Mouse (Mus musculus) kidney, embryonic 16.5 days (tissue): ENCODE data around the gene Flcn. TPM values are rescaled to one million over a fixed set of nuclear protein-coding genes. Genes with fewer than 3 reads are reported as not detected.
A peak's percentile ranks its signal among the peaks of the same experiment; 100 is the strongest.
"Not testable (repeated sequence)": the region's sequence is repeated elsewhere in the genome, so short reads cannot be mapped to it uniquely, and the experiment has no call there.

Experiments
- ATAC-seq: fragments of 200-750 bp; cut with Nextera tagmentation; 2 replicates; pipeline ENCODE4 v1.8.0; 2017; ENCODE audit warnings: moderate TSS enrichment; ENCODE audit not compliant: low FRiP score, low TSS enrichment
- H3K27ac ChIP-seq: fragments of 300-500 bp; sonication (generic); 2 replicates; pipeline ENCODE4 v1.5.1; 2014; ENCODE audit warnings: low read length
- H3K27me3 ChIP-seq: fragments of 300-500 bp; sonication (generic); 2 replicates; pipeline ENCODE4 v1.6.1; 2014; ENCODE audit warnings: low read length, control low read depth, mixed read lengths; ENCODE audit not compliant: insufficient read depth
- H3K36me3 ChIP-seq: fragments of 300-500 bp; sonication (generic); 2 replicates; pipeline ENCODE4 v1.6.1; 2014; ENCODE audit warnings: low read length, control low read depth, mixed read lengths; ENCODE audit not compliant: insufficient read depth
- H3K4me1 ChIP-seq: fragments of 300-500 bp; sonication (generic); 2 replicates; pipeline ENCODE4 v1.6.1; 2014; ENCODE audit warnings: low read length, control low read depth, mixed read lengths; ENCODE audit not compliant: insufficient read depth
- H3K4me2 ChIP-seq: fragments of 300-500 bp; sonication (generic); replicated peaks from 2 replicates; pipeline ENCODE4 v1.6.1; 2014; ENCODE audit warnings: low read depth, low read length
- H3K4me3 ChIP-seq: fragments of 300-500 bp; sonication (generic); 2 replicates; pipeline ENCODE4 v1.5.1; 2014; ENCODE audit warnings: mild to moderate bottlenecking, low read length
- H3K9ac ChIP-seq: fragments of 300-500 bp; sonication (generic); replicated peaks from 2 replicates; pipeline ENCODE4 v1.6.1; 2014; ENCODE audit warnings: low read length
- H3K9me3 ChIP-seq: fragments of 300-500 bp; sonication (generic); 2 replicates; pipeline ENCODE4 v1.6.1; 2016; ENCODE audit warnings: low read length, control low read depth
- WGBS: fragments of 180-500 bp; shearing (Covaris S2); extraction: QIAGEN DNeasy Blood & Tissue Kit; methylation state at CpG from one replicate; pipeline ENCODE4 v1.1.7; 2014; 5-methylcytosine and 5-hydroxymethylcytosine counted together
- polyA plus RNA-seq: library from polyadenylated mRNA; unstranded; fragments of >200 nt; fragmentation: Nextera tagmentation; extraction: Ambion mirVana; gene quantifications from 2 replicates; pipeline ENCODE4 v1.2.1, GENCODE M21; 2015

Gene Flcn
- polyA plus RNA-seq = 37.7 and 41.5 TPM in 2 replicates

GRCm38 (mm10) chr11:59809670-59810474 lies at the start of gene Flcn:
TSS of gene Flcn (minus strand) at chr11:59810016.
- WGBS = under 1% methylated on average over 52 of the region's 52 CpGs
- ATAC-seq = peak; percentile 95
- peak within 1 kb of the TSS; percentile 73 for H3K4me3 ChIP-seq

GRCm38 (mm10) chr11:59852865-59853264 lies 43.0 kb upstream of the Flcn start:
- Histone ChIP-seq H3K4me3 (no peak overlapping the region), H3K9me3 (no peaks in the 10 kb centered on the region), H3K36me3 (0 out of 2 replicates have a peak, but pooled peaks cover 10% of the 10 kb centered on the region), H3K9ac (no peak overlapping the region), H3K4me1 (peaks cover 9% of the 10 kb centered on the region), H3K4me2 (no peak overlapping the region), H3K27me3 (no peaks in the 10 kb centered on the region), H3K27ac (no peak overlapping the region)
- 69% methylated on average over 3 of the region's 3 CpGs for WGBS
- ATAC-seq = no peak

More at GRCm38 (mm10) chr11:59809670-59810474, at the start of gene Flcn:
- peak within 1 kb of the TSS; percentile 94 for H3K27ac ChIP-seq
- peaks cover 11% of the 10 kb centered on the region for H3K4me1 ChIP-seq
- peak within 1 kb of the TSS; percentile 76 for H3K4me2 ChIP-seq
- peaks cover 17% of the 10 kb centered on the region; the same call in 1 of the 2 replicates for H3K36me3 ChIP-seq
- no peaks in the 10 kb centered on the region for H3K9me3 ChIP-seq
- H3K27me3 ChIP-seq = no peaks in the 10 kb centered on the region
- H3K9ac ChIP-seq = peak within 1 kb of the TSS; percentile 91

GRCm38 (mm10) chr11:59847891-59848884 lies 38.4 kb upstream of the Flcn start:
- Histone ChIP-seq H3K36me3 (peaks cover 7% of the 10 kb centered on the region; the same call in 1 of the 2 replicates), H3K4me3 (peak overlapping the region; percentile 76), H3K4me2 (peak overlapping the region; percentile 58), H3K27ac (peak overlapping the region; percentile 89), H3K9ac (peak overlapping the region; percentile 94), H3K9me3 (no peaks in the 10 kb centered on the region), H3K27me3 (no peaks in the 10 kb centered on the region), H3K4me1 (peaks cover 15% of the 10 kb centered on the region)
- ATAC-seq = peak; percentile 94
- under 1% methylated on average over 64 of the region's 69 CpGs for WGBS

- H3K4me3 ChIP-seq = peak overlapping the region; percentile 76
- WGBS = 6% methylated on average over 2 of the region's 2 CpGs
- H3K9ac ChIP-seq = no peak overlapping the region
- H3K36me3 ChIP-seq = peaks cover 7% of the 10 kb centered on the region; the same call in 1 of the 2 replicates
- no peaks in the 10 kb centered on the region for H3K9me3 ChIP-seq
- H3K4me1 ChIP-seq = peaks cover 15% of the 10 kb centered on the region
- H3K27ac ChIP-seq = no peak overlapping the region
- peak overlapping the region; percentile 58; the same call in 1 of the 2 replicates for H3K4me2 ChIP-seq
- H3K27me3 ChIP-seq = no peaks in the 10 kb centered on the region
- ATAC-seq = no peak
Measured at GRCm38 (mm10) chr11:59847131-59847530, 37.3 kb upstream of the Flcn start.

- Histone ChIP-seq H3K4me2 (no peak overlapping the region), H3K9me3 (no peaks in the 10 kb centered on the region), H3K36me3 (peaks cover 7% of the 10 kb centered on the region; the same call in 1 of the 2 replicates), H3K27me3 (no peaks in the 10 kb centered on the region), H3K27ac (no peak overlapping the region), H3K4me1 (peaks cover 15% of the 10 kb centered on the region), H3K4me3 (no peak overlapping the region), H3K9ac (no peak overlapping the region)
- no peak for ATAC-seq
- WGBS = 94% methylated on average over 11 of the region's 11 CpGs
Measured at GRCm38 (mm10) chr11:59846311-59846710, 36.5 kb upstream of the Flcn start.

- no peaks in the 10 kb centered on the region for H3K27me3 ChIP-seq
- no peaks in the 10 kb centered on the region for H3K9me3 ChIP-seq
- peaks cover 19% of the 10 kb centered on the region for H3K4me1 ChIP-seq
- ATAC-seq = peak; percentile 98
- peak within 1 kb of the TSS; percentile 75 for H3K4me2 ChIP-seq
- H3K36me3 ChIP-seq = peaks cover 10% of the 10 kb centered on the region; the same call in 1 of the 2 replicates
- under 1% methylated on average over 43 of the region's 43 CpGs for WGBS
- H3K4me3 ChIP-seq = peak within 1 kb of the TSS; percentile 98
- H3K27ac ChIP-seq = peak within 1 kb of the TSS; percentile 97
- peak within 1 kb of the TSS; percentile 95 for H3K9ac ChIP-seq
Measured at GRCm38 (mm10) chr11:59839459-59840126, 29.8 kb upstream of the Flcn start, which contains the start of gene Cops3. TSS of gene Cops3 (minus strand) at chr11:59839838.

- Histone ChIP-seq H3K4me1 (peaks cover 19% of the 10 kb centered on the region), H3K27ac (peak within 1 kb of the TSS; percentile 97), H3K9ac (peak within 1 kb of the TSS; percentile 95), H3K9me3 (no peaks in the 10 kb centered on the region), H3K27me3 (no peaks in the 10 kb centered on the region), H3K4me2 (peak within 1 kb of the TSS; percentile 75), H3K36me3 (peaks cover 14% of the 10 kb centered on the region; the same call in 1 of the 2 replicates), H3K4me3 (peak within 1 kb of the TSS; percentile 98)
- 0% methylated on average over 23 of the region's 24 CpGs for WGBS
- peak; percentile 97 for ATAC-seq
Measured at GRCm38 (mm10) chr11:59839008-59839458, 29.2 kb upstream of the Flcn start, which contains the start of gene Nt5m. TSS of gene Nt5m (plus strand) at chr11:59839447.

- no peaks in the 10 kb centered on the region for H3K27me3 ChIP-seq
- H3K4me2 ChIP-seq = peak overlapping the region; percentile 75
- peak overlapping the region; percentile 95 for H3K9ac ChIP-seq
- H3K9me3 ChIP-seq = no peaks in the 10 kb centered on the region
- peaks cover 19% of the 10 kb centered on the region for H3K36me3 ChIP-seq
- 63% methylated on average over 4 of the region's 4 CpGs for WGBS
- no peak for ATAC-seq
- H3K27ac ChIP-seq = no peak overlapping the region; the same call in 1 of the 2 replicates
- peak overlapping the region; percentile 98 for H3K4me3 ChIP-seq
- H3K4me1 ChIP-seq = peaks cover 19% of the 10 kb centered on the region
Measured at GRCm38 (mm10) chr11:59838426-59838825, 28.6 kb upstream of the Flcn start.

GRCm38 (mm10) chr11:59837789-59838188 lies 28.0 kb upstream of the Flcn start:
- H3K36me3 ChIP-seq = peaks cover 22% of the 10 kb centered on the region
- no CpG with 5 or more reads among the region's 1 CpGs for WGBS
- H3K9ac ChIP-seq, H3K9me3 ChIP-seq, H3K27ac ChIP-seq, H3K4me3 ChIP-seq, ATAC-seq, H3K27me3 ChIP-seq: not testable (repeated sequence)
- peaks cover 19% of the 10 kb centered on the region for H3K4me1 ChIP-seq
- H3K4me2 ChIP-seq = peak overlapping the region; percentile 75; the same call in 1 of the 2 replicates
